Mouse (Mus musculus) stomach, postnatal 0 days (tissue): ENCODE data around the gene Smg1. TPM values are rescaled to one million over a fixed set of nuclear protein-coding genes. Genes with fewer than 3 reads are reported as not detected.

Experiments used
- ATAC-seq: fragments of 200-750 bp; cut with Nextera tagmentation; 2 replicates; pipeline ENCODE4 v1.8.0; 2017; ENCODE audit not compliant: low FRiP score, low TSS enrichment
- DNase-seq: peaks from one replicate; pipeline ENCODE4 v3.0.0-alpha.2; 2016; ENCODE audit warnings: low spot score
- H3K27ac ChIP-seq: fragments of 300-500 bp; sonication (generic); replicated peaks from 2 replicates; pipeline ENCODE4 v1.5.1; 2014; ENCODE audit warnings: mild to moderate bottlenecking, control low read depth
- H3K27me3 ChIP-seq: fragments of 300-500 bp; sonication (generic); 2 replicates; pipeline ENCODE4 v1.6.1; 2014; ENCODE audit warnings: low read length; ENCODE audit not compliant: control insufficient read depth, insufficient read depth
- H3K36me3 ChIP-seq: fragments of 300-500 bp; sonication (generic); 2 replicates; pipeline ENCODE4 v1.6.1; 2014; ENCODE audit warnings: low read length, mixed read lengths; ENCODE audit not compliant: control insufficient read depth, insufficient read depth
- H3K4me1 ChIP-seq: fragments of 300-500 bp; sonication (generic); replicated peaks from 2 replicates; pipeline ENCODE4 v1.6.1; 2014; ENCODE audit warnings: antibody characterized with exemption; ENCODE audit not compliant: control insufficient read depth, insufficient read depth
- H3K4me2 ChIP-seq: fragments of 300-500 bp; sonication (generic); replicated peaks from 2 replicates; pipeline ENCODE4 v1.6.1; 2014; ENCODE audit warnings: low read depth, mild to moderate bottlenecking, control low read depth, moderate library complexity
- H3K4me3 ChIP-seq: fragments of 300-500 bp; sonication (generic); 2 replicates; pipeline ENCODE4 v1.5.1; 2014; ENCODE audit warnings: low read depth, low read length, control low read depth
- H3K9ac ChIP-seq: fragments of 300-500 bp; sonication (generic); 2 replicates; pipeline ENCODE4 v1.6.1; 2014; ENCODE audit warnings: mild to moderate bottlenecking, low read length, control low read depth, mixed read lengths
- H3K9me3 ChIP-seq: fragments of 300-500 bp; sonication (generic); 2 replicates; pipeline ENCODE4 v1.6.1; 2016; ENCODE audit warnings: low read length; ENCODE audit not compliant: control insufficient read depth
- CTCF ChIP-seq: IDR thresholded peaks from 2 replicates; pipeline ENCODE4 v1.5.1; 2016; ENCODE audit warnings: antibody characterized with exemption, low read depth, mild to moderate bottlenecking, moderate library complexity
- EP300 ChIP-seq: optimal IDR thresholded peaks from 2 replicates; pipeline ENCODE3; 2016; ENCODE audit warnings: antibody characterized with exemption
- WGBS: fragments of 180-500 bp; shearing (Covaris S2); extraction: QIAGEN DNeasy Blood & Tissue Kit; methylation state at CpG from one replicate; pipeline ENCODE4 v1.1.7; 2014; 5-methylcytosine and 5-hydroxymethylcytosine counted together
- polyA plus RNA-seq: library from polyadenylated mRNA; unstranded; fragments of >200 nt; fragmentation: Nextera tagmentation; extraction: Ambion mirVana; gene quantifications from 2 replicates; pipeline ENCODE4 v1.2.1, GENCODE M21; 2015

Smg1 gene
- polyA plus RNA-seq: 6.4 and 8.5 TPM in 2 replicates

DNA sequence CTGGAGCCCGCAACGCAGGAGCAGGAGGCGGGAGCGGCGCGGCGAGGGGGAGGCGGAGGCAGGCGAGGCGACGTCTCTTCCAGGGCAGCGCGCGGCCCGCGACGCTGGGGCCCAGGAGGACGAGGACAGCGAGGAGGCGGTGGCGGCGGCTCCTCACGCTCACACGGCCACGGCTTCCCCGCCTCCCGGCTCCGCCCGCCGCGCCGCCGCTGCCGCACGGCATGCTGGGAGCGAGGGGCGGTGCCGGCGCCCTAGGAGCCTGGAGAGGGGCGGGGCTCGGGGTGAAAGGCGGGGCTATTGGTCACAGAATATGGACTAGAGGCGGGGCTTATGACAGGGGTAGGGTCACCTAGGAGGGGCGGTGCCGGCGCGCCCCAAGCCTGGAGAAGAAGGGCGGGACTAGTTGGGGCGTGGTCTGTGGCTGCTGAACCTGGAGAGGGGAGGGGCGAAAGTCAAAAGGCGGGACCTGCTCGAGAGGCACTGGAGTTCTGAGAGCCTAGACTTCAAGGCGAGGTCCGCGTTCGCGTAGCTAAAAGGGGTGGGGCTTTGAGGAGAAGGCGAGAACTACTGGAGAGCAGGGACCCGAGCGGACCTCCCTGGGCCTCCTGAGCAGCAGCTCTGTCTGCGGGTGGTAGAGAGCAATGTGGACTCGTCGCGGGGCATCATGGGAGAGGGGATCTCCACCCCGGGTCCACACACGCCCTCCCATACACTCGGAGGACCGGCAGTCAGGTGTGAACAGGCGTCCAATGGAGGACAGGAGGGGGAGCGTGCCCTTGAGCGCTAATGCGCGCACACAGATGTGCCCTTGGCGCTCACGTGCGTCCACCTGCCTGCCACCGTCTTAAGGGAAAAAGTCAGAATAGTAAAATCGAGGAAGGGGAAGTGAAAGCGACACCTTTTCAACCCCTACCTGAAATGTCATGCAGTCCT, at the start of gene Smg1:
TSS of gene Smg1 (minus strand) at position 218 of the 933 bp plus-strand sequence.
- peak within 1 kb of the TSS; percentile 94 for H3K4me3 ChIP-seq
- no peaks in the 10 kb centered on the region for H3K27me3 ChIP-seq
- no peaks in the 10 kb centered on the region for H3K9me3 ChIP-seq
- ATAC-seq (peak; percentile 96), DNase-seq (peak; percentile 99)
- TF ChIP-seq EP300: no peak
- TF ChIP-seq CTCF: 0 out of 2 replicates have a peak, but pooled peaks have one; percentile 2
- H3K27ac ChIP-seq: peak within 1 kb of the TSS; percentile 98
- H3K9ac ChIP-seq: peak within 1 kb of the TSS; percentile 97
- under 1% methylated on average over 52 of the region's 79 CpGs for WGBS
- H3K4me1 ChIP-seq: 0 out of 2 replicates have a peak, but pooled peaks cover 2% of the 10 kb centered on the region
- H3K4me2 ChIP-seq: peak within 1 kb of the TSS; percentile 67
- H3K36me3 ChIP-seq: no peaks in the 10 kb centered on the region

DNA sequence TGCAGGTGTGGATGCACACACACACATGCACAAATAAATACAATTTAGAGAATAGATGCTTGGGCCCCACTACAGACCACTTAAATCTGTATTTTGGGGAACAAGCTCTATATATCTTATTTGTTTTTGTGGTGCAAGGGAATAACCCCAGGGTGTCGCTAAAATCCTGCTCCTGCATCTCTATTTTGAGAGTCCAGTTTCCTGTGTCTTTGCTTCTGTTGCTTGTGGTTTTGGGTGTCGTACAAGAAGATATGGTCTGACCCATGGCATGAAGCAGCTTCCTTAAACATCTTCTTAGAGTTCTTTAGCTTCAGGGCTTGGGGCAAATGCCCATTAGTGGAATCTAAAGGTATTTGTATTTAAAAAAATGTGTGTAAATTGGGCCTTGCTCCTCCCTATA, 39.7 kb upstream of the Smg1 start:
- ATAC-seq (no peak), DNase-seq (no peak)
- Histone ChIP-seq H3K27ac (no peak overlapping the region), H3K4me2 (no peak overlapping the region), H3K27me3 (no peaks in the 10 kb centered on the region), H3K4me3 (no peak overlapping the region), H3K9me3 (no peaks in the 10 kb centered on the region), H3K36me3 (no peaks in the 10 kb centered on the region), H3K4me1 (no peaks in the 10 kb centered on the region), H3K9ac (no peak overlapping the region)
- WGBS: 73% methylated on average over 2 of the region's 2 CpGs
- no peak for TF ChIP-seq EP300
- TF ChIP-seq CTCF: no peak

DNA sequence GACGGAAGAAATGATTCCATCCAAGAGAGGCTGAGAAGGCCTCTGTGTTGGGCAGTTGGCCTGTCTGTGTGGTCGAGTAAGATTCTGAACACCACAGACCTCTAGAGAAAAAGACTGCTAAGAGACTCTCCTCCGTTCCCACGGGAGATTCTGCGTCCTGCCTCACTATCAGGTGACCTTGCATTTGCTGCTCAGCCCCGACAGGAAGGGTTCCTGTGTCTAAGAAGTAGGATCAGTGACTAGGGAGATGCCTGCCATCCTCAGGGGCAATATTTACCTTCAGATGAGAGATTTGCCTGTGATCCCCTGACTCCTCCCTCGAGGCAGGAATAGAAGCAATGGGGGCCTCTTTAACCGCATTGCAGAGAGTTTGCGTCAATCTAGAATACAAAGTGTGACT, 39.1 kb upstream of the Smg1 start:
- H3K36me3 ChIP-seq: no peaks in the 10 kb centered on the region
- no peaks in the 10 kb centered on the region for H3K4me1 ChIP-seq
- no peak overlapping the region for H3K4me3 ChIP-seq
- ATAC-seq (no peak), DNase-seq (no peak)
- H3K4me2 ChIP-seq: no peak overlapping the region
- no peaks in the 10 kb centered on the region for H3K27me3 ChIP-seq
- H3K9ac ChIP-seq: no peak overlapping the region
- TF ChIP-seq CTCF: no peak
- no peak for TF ChIP-seq EP300
- WGBS: 48% methylated on average over 9 of the region's 9 CpGs
- H3K9me3 ChIP-seq: no peaks in the 10 kb centered on the region
- H3K27ac ChIP-seq: no peak overlapping the region

DNA sequence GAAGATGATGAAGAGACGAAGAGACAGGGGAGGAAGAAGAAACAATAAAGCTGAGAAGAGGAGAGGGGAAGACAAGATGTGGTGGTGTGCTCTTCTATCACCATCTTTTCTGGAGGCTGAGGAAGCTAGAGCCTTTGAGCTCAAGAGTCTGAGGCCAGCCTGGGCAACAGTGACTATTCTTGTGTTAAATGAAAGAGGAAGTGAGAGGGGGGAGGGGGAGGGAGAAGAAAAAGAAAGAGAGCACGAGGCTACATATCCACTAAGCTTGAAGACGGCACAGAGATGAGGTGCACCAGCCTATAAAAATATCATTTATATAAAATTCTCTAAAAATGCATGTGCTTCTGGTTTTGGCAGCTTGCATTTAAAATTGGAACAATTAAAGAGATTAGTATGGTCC, 36.1 kb upstream of the Smg1 start:
- Histone ChIP-seq H3K4me1 (no peaks in the 10 kb centered on the region), H3K27ac (no peak overlapping the region), H3K4me3 (no peak overlapping the region), H3K36me3 (no peaks in the 10 kb centered on the region), H3K9me3 (no peaks in the 10 kb centered on the region), H3K27me3 (no peaks in the 10 kb centered on the region), H3K4me2 (no peak overlapping the region), H3K9ac (no peak overlapping the region)
- no peak for TF ChIP-seq EP300
- TF ChIP-seq CTCF: no peak
- DNase-seq: no peak
- no peak for ATAC-seq
- WGBS: 55% methylated on average over 3 of the region's 3 CpGs

GRCm38 (mm10) chr7:118277335-118277910, 34.0 kb upstream of the Smg1 start:
- Histone ChIP-seq H3K4me2 (peak overlapping the region; percentile 39), H3K4me3 (peak overlapping the region; percentile 19; the same call in 1 of the 2 replicates), H3K27me3 (no peaks in the 10 kb centered on the region), H3K36me3 (no peaks in the 10 kb centered on the region), H3K4me1 (no peaks in the 10 kb centered on the region), H3K9me3 (no peaks in the 10 kb centered on the region), H3K9ac (no peak overlapping the region), H3K27ac (peak overlapping the region; percentile 67)
- ATAC-seq (peak; percentile 86), DNase-seq (peak; percentile 79)
- WGBS: 37% methylated on average over 11 of the region's 11 CpGs
- TF ChIP-seq CTCF (no peak), EP300 (no peak)

GRCm38 (mm10) chr7:118276684-118277334, 33.3 kb upstream of the Smg1 start:
- TF ChIP-seq CTCF: no peak
- no peak for TF ChIP-seq EP300
- Histone ChIP-seq H3K4me3 (no peak overlapping the region), H3K9ac (no peak overlapping the region), H3K27me3 (no peaks in the 10 kb centered on the region), H3K4me2 (peak overlapping the region; percentile 39), H3K9me3 (no peaks in the 10 kb centered on the region), H3K4me1 (no peaks in the 10 kb centered on the region), H3K27ac (peak overlapping the region; percentile 67), H3K36me3 (no peaks in the 10 kb centered on the region)
- DNase-seq: no peak
- peak; percentile 72 for ATAC-seq
- WGBS: 63% methylated on average over 15 of the region's 15 CpGs
